Mouse (Mus musculus): ENCODE measurements around the gene Tnnt1.

GRCm38 (mm10) chr7:4470275-4471178 lies 45.7 kb downstream of the Tnnt1 start:
- TF ChIP-seq CTCF (IDR thresholded peaks at IDR 0.05) (no peak), EP300 (IDR thresholded peaks at IDR 0.05) (no peak)
